Mouse (Mus musculus) ES-E14 (cell line): ENCODE measurements around the gene Rps25.

Experiments used
- CHD2 ChIP-seq: IDR thresholded peaks from 2 replicates; pipeline ENCODE4 v1.6.1; 2014; ENCODE audit warnings: mild to moderate bottlenecking, low read depth, low read length, inconsistent platforms
- HCFC1 ChIP-seq: IDR thresholded peaks from 2 replicates; pipeline ENCODE4 v1.6.1; 2012; ENCODE audit warnings: low read length, inconsistent platforms, borderline replicate concordance; ENCODE audit not compliant: insufficient read depth
- MAFK ChIP-seq: IDR thresholded peaks from 2 replicates; pipeline ENCODE4 v1.6.1; 2014; ENCODE audit warnings: mild to moderate bottlenecking, low read depth, low read length, inconsistent platforms; ENCODE audit not compliant: insufficient read depth
- ZNF384 ChIP-seq: IDR thresholded peaks from 2 replicates; pipeline ENCODE4 v1.6.1; 2012; ENCODE audit warnings: low read depth, low read length, inconsistent platforms

DNA sequence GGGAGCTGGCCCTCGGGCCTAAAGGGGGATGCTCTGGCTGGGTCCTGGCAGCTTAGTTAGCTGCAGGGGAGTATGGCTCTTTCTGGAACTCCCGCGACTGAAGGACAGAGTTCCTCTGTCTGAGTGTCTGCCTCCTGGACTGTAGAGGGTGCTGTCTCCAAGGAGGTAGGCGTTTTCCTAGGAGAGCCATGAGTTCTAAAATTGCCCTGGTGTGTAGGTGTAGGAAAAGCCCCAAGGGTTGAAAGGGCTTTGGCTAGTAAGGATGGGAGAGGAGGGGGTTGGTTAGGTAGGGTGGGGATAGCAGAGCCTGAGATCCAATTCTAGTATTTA is 47.9 kb downstream of the Rps25 start, which contains the start of gene Upk2:
- TF ChIP-seq ZNF384 (no peak), CHD2 (no peak), HCFC1 (no peak), MAFK (no peak)
